ENCODE assay signal across 7 mouse cellular contexts in the genomic region with DNA sequence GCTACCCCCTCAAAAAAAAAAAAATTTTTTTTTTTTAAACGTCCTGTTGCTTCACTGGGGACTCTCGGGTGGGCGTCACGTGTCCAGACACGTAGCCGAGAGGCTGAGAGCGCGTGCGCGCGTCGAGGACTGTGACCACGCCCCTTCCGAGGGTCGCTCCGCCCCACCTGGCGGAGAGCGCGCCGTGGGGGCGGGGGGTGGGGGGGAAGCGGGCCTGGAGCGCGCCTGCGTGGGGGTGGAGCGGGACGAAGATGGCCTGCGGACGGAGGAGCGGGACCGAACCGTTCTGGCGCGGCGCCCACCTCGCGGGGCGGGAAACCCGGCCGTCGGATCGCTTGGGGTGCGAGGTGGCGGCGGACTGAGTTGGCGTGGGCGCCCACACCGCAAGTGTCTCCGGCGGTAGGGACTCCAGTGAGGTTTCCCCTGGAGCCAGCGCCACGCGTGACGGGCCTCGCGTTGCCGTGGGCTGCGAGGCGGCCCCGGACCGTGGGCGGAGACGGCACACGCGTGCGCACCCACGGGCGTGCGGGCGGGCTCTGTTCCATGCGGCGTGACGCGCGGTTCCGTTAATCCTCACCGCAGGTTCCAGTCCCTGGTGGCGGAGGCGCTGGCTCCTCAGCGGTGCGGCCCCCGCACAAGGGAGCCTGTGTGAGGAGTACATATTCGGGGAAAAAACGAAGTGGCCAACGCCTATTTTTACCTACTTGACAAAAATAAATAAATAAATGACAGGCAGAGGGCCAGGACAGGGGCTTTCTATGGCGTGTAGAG. TPM values are rescaled to one million over a fixed set of nuclear protein-coding genes. Genes with fewer than 3 reads are reported as not detected.
DNase-seq lines count a peak whose midpoint lies in the region; ATAC-seq lines count a peak whose summit lies in the region.

Qk (minus strand) TSS at position 170 of the 771 bp plus-strand sequence.

- under 1% methylated on average over 86 of the region's 86 CpGs for WGBS in embryonic facial prominence, embryonic 10.5 days
- under 1% methylated on average over 84 of the region's 86 CpGs for WGBS in limb, embryonic 11.5 days
- under 1% methylated on average over 86 of the region's 86 CpGs for WGBS in midbrain, embryonic 14.5 days

- no peaks in the 10 kb centered on the region for H3K27me3 ChIP-seq in embryonic facial prominence, embryonic 10.5 days (replicated peaks; ENCODE audit: low read depth, poor library complexity, severe bottlenecking)
- H3K27me3 ChIP-seq in limb, embryonic 11.5 days (ENCODE audit: control insufficient read depth, insufficient read depth, low read length) = no peaks in the 10 kb centered on the region
- H3K27me3 ChIP-seq in midbrain, embryonic 14.5 days (ENCODE audit: control insufficient read depth, insufficient read depth, low read length) = no peaks in the 10 kb centered on the region

- H3K9me3 ChIP-seq in embryonic facial prominence, embryonic 10.5 days = 0 out of 2 replicates have a peak, but pooled peaks cover under 1% of the 10 kb centered on the region
- H3K9me3 ChIP-seq in limb, embryonic 11.5 days (ENCODE audit: control insufficient read depth, low read length) = no peaks in the 10 kb centered on the region
- H3K9me3 ChIP-seq in midbrain, embryonic 14.5 days (ENCODE audit: control insufficient read depth, low read length) = no peaks in the 10 kb centered on the region

- H3K4me3 ChIP-seq in embryonic facial prominence, embryonic 10.5 days = peak within 1 kb of the TSS; percentile 81
- H3K4me3 ChIP-seq in limb, embryonic 11.5 days (ENCODE audit: low read depth, low read length) = peak within 1 kb of the TSS; percentile 91
- peak within 1 kb of the TSS; percentile 77 for H3K4me3 ChIP-seq in midbrain, embryonic 14.5 days (replicated peaks; ENCODE audit: low read depth, low read length)

- peak within 1 kb of the TSS; percentile 99 for H3K9ac ChIP-seq in limb, embryonic 11.5 days (ENCODE audit: low read length)
- peak within 1 kb of the TSS; percentile 99 for H3K9ac ChIP-seq in midbrain, embryonic 14.5 days (replicated peaks; ENCODE audit: low read length)

- H3K4me1 ChIP-seq in embryonic facial prominence, embryonic 10.5 days = peaks cover 35% of the 10 kb centered on the region
- peaks cover 4% of the 10 kb centered on the region; the same call in 1 of the 2 replicates for H3K4me1 ChIP-seq in limb, embryonic 11.5 days (ENCODE audit: control insufficient read depth, insufficient read depth, low read length)
- peaks cover 20% of the 10 kb centered on the region for H3K4me1 ChIP-seq in midbrain, embryonic 14.5 days (ENCODE audit: control insufficient read depth, insufficient read depth, low read length)

- peak; percentile 97 for DNase-seq in adrenal gland, postnatal 10 days
- DNase-seq in embryonic facial prominence, embryonic 10.5 days (ENCODE audit: low spot score) = peak; percentile 96
- DNase-seq in kidney, adult 18-20 months = peak; percentile 94
- DNase-seq in limb, embryonic 11.5 days (ENCODE audit: low spot score) = peak; percentile 94
- peak; percentile 99 for DNase-seq in midbrain, embryonic 14.5 days
- DNase-seq in spleen, adult 18-20 months = peak; percentile 94 to 95

- peak within 1 kb of the TSS; percentile 57 for H3K4me2 ChIP-seq in limb, embryonic 11.5 days (ENCODE audit: low read depth, severe bottlenecking)
- H3K4me2 ChIP-seq in midbrain, embryonic 14.5 days (ENCODE audit: low read length) = peak within 1 kb of the TSS; percentile 77

- H3K27ac ChIP-seq in embryonic facial prominence, embryonic 10.5 days (replicated peaks) = peak within 1 kb of the TSS; percentile 98
- H3K27ac ChIP-seq in limb, embryonic 11.5 days (replicated peaks; ENCODE audit: low read depth, low read length) = peak within 1 kb of the TSS; percentile 99
- H3K27ac ChIP-seq in midbrain, embryonic 14.5 days (replicated peaks; ENCODE audit: low read depth, low read length) = peak within 1 kb of the TSS; percentile 99

- peak; percentile 61 for ATAC-seq in granulocyte monocyte progenitor cell, adult 5-6 weeks (replicated peaks; ENCODE audit: poor library complexity, severe bottlenecking)
- peak; percentile 82 for ATAC-seq in limb, embryonic 11.5 days (ENCODE audit: insufficient number of reproducible peaks, low FRiP score, low TSS enrichment, low read depth)
- peak; percentile 86 for ATAC-seq in midbrain, embryonic 14.5 days (ENCODE audit: low FRiP score, low TSS enrichment)

- H3K36me3 ChIP-seq in embryonic facial prominence, embryonic 10.5 days (replicated peaks) = peaks cover under 1% of the 10 kb centered on the region
- H3K36me3 ChIP-seq in limb, embryonic 11.5 days (ENCODE audit: control insufficient read depth, insufficient read depth, low read length) = no peaks in the 10 kb centered on the region
- H3K36me3 ChIP-seq in midbrain, embryonic 14.5 days (ENCODE audit: control insufficient read depth, insufficient read depth, low read length) = no peaks in the 10 kb centered on the region

RNA-seq across cellular contexts. Expression of gene Qk, which starts in this region (rescaled TPM):
- 100 to 1,000 TPM; 239 to 282 TPM for total RNA-seq in adrenal gland, postnatal 10 days (2021)
- polyA plus RNA-seq in embryonic facial prominence, embryonic 10.5 days (2016; fragmentation: Nextera tagmentation; extraction: Ambion mirVana) = 33.3 and 33.5 TPM in 2 replicates
- 80.7 and 106 TPM in 2 replicates for total RNA-seq in granulocyte monocyte progenitor cell, adult 5-6 weeks (2014; fragmentation: Nextera tagmentation)
- total RNA-seq in granulocyte monocyte progenitor cell, adult 5-6 weeks (2017) = 66.6 and 76.5 TPM in 2 replicates
- 35.7 and 39.2 TPM in 2 replicates for polyA plus RNA-seq in limb, embryonic 11.5 days (2014; fragmentation: Nextera tagmentation; extraction: Ambion mirVana)
- 52.9 and 62.8 TPM in 2 replicates for polyA plus RNA-seq in midbrain, embryonic 14.5 days (2014; fragmentation: Nextera tagmentation; extraction: Ambion mirVana)

Comparison
In these comparisons a context has a peak if more than half of its experiments do, and no peak if none do; other contexts are left out.
1. Peak in every context shown above with its lines: DNase-seq, ATAC-seq, H3K4me3 ChIP-seq and H3K27ac ChIP-seq.